Mouse (Mus musculus) limb, embryonic 13.5 days (tissue): ENCODE measurements around the gene Loxl3. TPM values are rescaled to one million over a fixed set of nuclear protein-coding genes. Genes with fewer than 3 reads are reported as not detected.

Experiments
- ATAC-seq: fragments of 200-750 bp; cut with Nextera tagmentation; 2 replicates; pipeline ENCODE4 v1.8.0; 2017; ENCODE audit warnings: low read depth, moderate number of reproducible peaks, moderate TSS enrichment; ENCODE audit not compliant: low FRiP score
- H3K27ac ChIP-seq: fragments of 300-500 bp; sonication (generic); 2 replicates; pipeline ENCODE4 v1.5.1; 2015; ENCODE audit warnings: inconsistent platforms, mild to moderate bottlenecking, moderate library complexity
- H3K27me3 ChIP-seq: fragments of 300-500 bp; sonication (generic); 2 replicates; pipeline ENCODE4 v1.6.1; 2015; ENCODE audit warnings: mild to moderate bottlenecking, inconsistent platforms
- H3K36me3 ChIP-seq: fragments of 300-500 bp; sonication (generic); 2 replicates; pipeline ENCODE4 v1.6.1; 2015; ENCODE audit warnings: inconsistent platforms, mild to moderate bottlenecking, moderate library complexity
- H3K4me1 ChIP-seq: fragments of 300-500 bp; sonication (generic); 2 replicates; pipeline ENCODE4 v1.6.1; 2015; ENCODE audit warnings: inconsistent platforms
- H3K4me2 ChIP-seq: fragments of 300-500 bp; sonication (generic); replicated peaks from 2 replicates; pipeline ENCODE4 v1.6.1; 2015; ENCODE audit warnings: inconsistent platforms, mild to moderate bottlenecking, moderate library complexity
- H3K4me3 ChIP-seq: fragments of 300-500 bp; sonication (generic); 2 replicates; pipeline ENCODE4 v1.5.1; 2015; ENCODE audit warnings: moderate library complexity, mild to moderate bottlenecking, inconsistent platforms
- H3K9ac ChIP-seq: fragments of 300-500 bp; sonication (generic); 2 replicates; pipeline ENCODE4 v1.6.1; 2015; ENCODE audit warnings: mild to moderate bottlenecking, inconsistent platforms
- H3K9me3 ChIP-seq: fragments of 300-500 bp; sonication (generic); 2 replicates; pipeline ENCODE4 v1.6.1; 2016; ENCODE audit warnings: inconsistent platforms
- WGBS: fragments of 180-500 bp; shearing (Covaris S2); methylation state at CpG from one replicate; pipeline ENCODE4 v1.1.7; 2015; 5-methylcytosine and 5-hydroxymethylcytosine counted together
- polyA plus RNA-seq: library from polyadenylated mRNA; unstranded; fragments of >200 nt; fragmentation: Nextera tagmentation; extraction: Ambion mirVana; gene quantifications from 2 replicates; pipeline ENCODE4 v1.2.1, GENCODE M21; 2015

Loxl3 gene
- 34.4 and 36.3 TPM in 2 replicates for polyA plus RNA-seq

GRCm38 (mm10) chr6:83033249-83034185 is at the start of gene Loxl3, which contains the start of gene Dok1:
Loxl3 (plus strand) TSS chr6:83034173.
Dok1 (minus strand) TSS chr6:83033471.
- H3K9me3 ChIP-seq: no peaks in the 10 kb centered on the region
- ATAC-seq: peak; percentile 82
- H3K36me3 ChIP-seq: peaks cover 4% of the 10 kb centered on the region; the same call in 1 of the 2 replicates
- peak within 1 kb of the TSS; percentile 86 for H3K4me2 ChIP-seq
- H3K4me1 ChIP-seq: peaks cover 56% of the 10 kb centered on the region
- peak within 1 kb of the TSS; percentile 64 for H3K4me3 ChIP-seq
- peak within 1 kb of the TSS; percentile 94 for H3K27ac ChIP-seq
- peak within 1 kb of the TSS; percentile 73 for H3K9ac ChIP-seq
- H3K27me3 ChIP-seq: peaks cover 32% of the 10 kb centered on the region
- WGBS: under 1% methylated on average over 51 of the region's 51 CpGs

- Histone ChIP-seq H3K4me2 (peak overlapping the region; percentile 28; the same call in 1 of the 2 replicates), H3K36me3 (no peaks in the 10 kb centered on the region), H3K27me3 (no peaks in the 10 kb centered on the region), H3K4me3 (no peak overlapping the region), H3K27ac (no peak overlapping the region; the same call in 1 of the 2 replicates), H3K4me1 (peaks cover 11% of the 10 kb centered on the region), H3K9me3 (no peaks in the 10 kb centered on the region), H3K9ac (no peak overlapping the region)
- 10% methylated on average over 9 of the region's 9 CpGs for WGBS
- ATAC-seq: peak; percentile 87
These were observed 46.5 kb upstream of the Loxl3 start for GRCm38 (mm10) chr6:82987411-82987971.

- WGBS: 48% methylated on average over 1 of the region's 1 CpGs
- Histone ChIP-seq H3K36me3 (no peaks in the 10 kb centered on the region), H3K9ac (no peak overlapping the region), H3K27ac (no peak overlapping the region), H3K4me3 (no peak overlapping the region), H3K27me3 (no peaks in the 10 kb centered on the region), H3K9me3 (no peaks in the 10 kb centered on the region), H3K4me1 (peaks cover 11% of the 10 kb centered on the region; the same call in 1 of the 2 replicates), H3K4me2 (no peak overlapping the region)
- no peak for ATAC-seq
These were observed 40.3 kb upstream of the Loxl3 start for GRCm38 (mm10) chr6:82993696-82994095.

GRCm38 (mm10) chr6:82994372-82994771 is 39.6 kb upstream of the Loxl3 start:
- Histone ChIP-seq H3K4me1 (peaks cover 11% of the 10 kb centered on the region; the same call in 1 of the 2 replicates), H3K36me3 (no peaks in the 10 kb centered on the region), H3K9ac (no peak overlapping the region), H3K27me3 (no peaks in the 10 kb centered on the region), H3K27ac (no peak overlapping the region), H3K4me2 (no peak overlapping the region), H3K4me3 (no peak overlapping the region), H3K9me3 (no peaks in the 10 kb centered on the region)
- no peak for ATAC-seq
- 83% methylated on average over 7 of the region's 7 CpGs for WGBS

- H3K9ac ChIP-seq: peak overlapping the region; percentile 43; the same call in 1 of the 2 replicates
- H3K36me3 ChIP-seq: no peaks in the 10 kb centered on the region
- peak overlapping the region; percentile 54 for H3K4me2 ChIP-seq
- ATAC-seq: peak; percentile 91
- 14% methylated on average over 11 of the region's 11 CpGs for WGBS
- peaks cover 11% of the 10 kb centered on the region; the same call in 1 of the 2 replicates for H3K4me1 ChIP-seq
- 0 out of 2 replicates have a peak overlapping the region, but pooled peaks have one; percentile 22 for H3K4me3 ChIP-seq
- H3K27me3 ChIP-seq: no peaks in the 10 kb centered on the region
- no peaks in the 10 kb centered on the region for H3K9me3 ChIP-seq
- H3K27ac ChIP-seq: no peak overlapping the region
These were observed 37.1 kb upstream of the Loxl3 start for GRCm38 (mm10) chr6:82996740-82997315.

DNA sequence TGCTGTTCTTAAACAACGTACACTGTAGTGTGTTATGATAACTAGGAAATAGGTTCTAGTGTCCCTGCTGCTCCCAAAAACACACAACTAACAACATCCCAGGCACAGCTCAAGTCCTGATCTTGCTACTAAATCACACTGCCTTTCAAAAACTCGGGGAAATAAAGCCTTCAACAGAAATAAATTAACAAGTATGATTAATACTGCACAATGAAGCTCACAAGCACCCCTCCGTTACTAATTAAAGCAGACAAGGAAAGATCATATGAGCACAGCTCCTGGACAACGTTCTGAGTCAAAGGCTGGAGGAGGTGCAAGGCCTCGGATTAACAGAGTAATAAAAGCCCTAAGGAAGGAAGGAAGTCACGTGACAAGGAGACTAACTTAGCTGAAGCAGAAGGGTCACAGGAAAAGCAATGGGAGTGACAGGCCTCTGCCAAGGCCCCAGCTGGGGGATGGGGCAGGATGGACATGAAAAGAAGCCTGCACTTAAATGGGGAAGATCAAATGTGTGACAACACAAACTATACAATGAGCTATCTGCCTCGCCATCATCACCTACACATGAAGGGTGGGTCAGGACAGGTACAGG is 36.4 kb upstream of the Loxl3 start:
- no peak overlapping the region for H3K4me3 ChIP-seq
- no peak for ATAC-seq
- peaks cover 11% of the 10 kb centered on the region; the same call in 1 of the 2 replicates for H3K4me1 ChIP-seq
- no peaks in the 10 kb centered on the region for H3K27me3 ChIP-seq
- H3K9ac ChIP-seq: no peak overlapping the region
- no peak overlapping the region for H3K27ac ChIP-seq
- H3K4me2 ChIP-seq: no peak overlapping the region
- no peaks in the 10 kb centered on the region for H3K9me3 ChIP-seq
- WGBS: 32% methylated on average over 7 of the region's 7 CpGs
- H3K36me3 ChIP-seq: no peaks in the 10 kb centered on the region

- no peaks in the 10 kb centered on the region for H3K27me3 ChIP-seq
- no peak overlapping the region for H3K9ac ChIP-seq
- WGBS: 68% methylated on average over 4 of the region's 4 CpGs
- H3K9me3 ChIP-seq: no peaks in the 10 kb centered on the region
- no peak for ATAC-seq
- H3K27ac ChIP-seq: no peak overlapping the region
- peaks cover 11% of the 10 kb centered on the region; the same call in 1 of the 2 replicates for H3K4me1 ChIP-seq
- no peak overlapping the region for H3K4me2 ChIP-seq
- H3K36me3 ChIP-seq: no peaks in the 10 kb centered on the region
- H3K4me3 ChIP-seq: no peak overlapping the region
These were observed 35.6 kb upstream of the Loxl3 start for GRCm38 (mm10) chr6:82998326-82998725.

GRCm38 (mm10) chr6:82999986-83000385 is 34.0 kb upstream of the Loxl3 start:
- H3K4me1 ChIP-seq: peaks cover 14% of the 10 kb centered on the region; the same call in 1 of the 2 replicates
- H3K4me2 ChIP-seq: 0 out of 2 replicates have a peak overlapping the region, but pooled peaks have one; percentile 16
- no peaks in the 10 kb centered on the region for H3K27me3 ChIP-seq
- ATAC-seq: 0 out of 2 replicates have a peak, but pooled peaks have one; percentile 24
- H3K4me3 ChIP-seq: no peak overlapping the region
- H3K27ac ChIP-seq: peak overlapping the region; percentile 79
- no peaks in the 10 kb centered on the region for H3K36me3 ChIP-seq
- H3K9me3 ChIP-seq: no peaks in the 10 kb centered on the region
- 59% methylated on average over 8 of the region's 8 CpGs for WGBS
- no peak overlapping the region for H3K9ac ChIP-seq

GRCm38 (mm10) chr6:83003082-83003481 is 30.9 kb upstream of the Loxl3 start:
- no peaks in the 10 kb centered on the region for H3K36me3 ChIP-seq
- no peak overlapping the region for H3K4me2 ChIP-seq
- no peaks in the 10 kb centered on the region for H3K27me3 ChIP-seq
- no peak for ATAC-seq
- no peaks in the 10 kb centered on the region for H3K9me3 ChIP-seq
- 0 out of 2 replicates have a peak, but pooled peaks cover 4% of the 10 kb centered on the region for H3K4me1 ChIP-seq
- WGBS: 85% methylated on average over 1 of the region's 1 CpGs
- H3K4me3 ChIP-seq: no peak overlapping the region
- no peak overlapping the region for H3K9ac ChIP-seq
- no peak overlapping the region for H3K27ac ChIP-seq

GRCm38 (mm10) chr6:83003850-83004249 is 30.1 kb upstream of the Loxl3 start:
- Histone ChIP-seq H3K27me3 (no peaks in the 10 kb centered on the region), H3K9me3 (no peaks in the 10 kb centered on the region), H3K36me3 (no peaks in the 10 kb centered on the region), H3K4me1 (0 out of 2 replicates have a peak, but pooled peaks cover 4% of the 10 kb centered on the region), H3K4me3 (no peak overlapping the region), H3K27ac (no peak overlapping the region), H3K9ac (no peak overlapping the region), H3K4me2 (no peak overlapping the region)
- 92% methylated on average over 5 of the region's 5 CpGs for WGBS
- ATAC-seq: no peak

GRCm38 (mm10) chr6:83004309-83004708 is 29.7 kb upstream of the Loxl3 start:
- 76% methylated on average over 2 of the region's 2 CpGs for WGBS
- no peak for ATAC-seq

More at GRCm38 (mm10) chr6:83004309-83004708, 29.7 kb upstream of the Loxl3 start:
- Histone ChIP-seq H3K27me3 (no peaks in the 10 kb centered on the region), H3K36me3 (no peaks in the 10 kb centered on the region), H3K4me3 (no peak overlapping the region), H3K27ac (no peak overlapping the region), H3K4me2 (no peak overlapping the region), H3K9ac (no peak overlapping the region), H3K9me3 (no peaks in the 10 kb centered on the region), H3K4me1 (0 out of 2 replicates have a peak, but pooled peaks cover 4% of the 10 kb centered on the region)
